Mouse (Mus musculus) erythroblast, adult 5-6 weeks (primary cell): ENCODE data around the gene Pcyox1. TPM values are rescaled to one million over a fixed set of nuclear protein-coding genes. Genes with fewer than 3 reads are reported as not detected.

Source experiments
- ATAC-seq: replicated peaks from 2 replicates; pipeline ENCODE4 v1.8.0; 2016; ENCODE audit warnings: moderate number of reproducible peaks, mild to moderate bottlenecking, moderate TSS enrichment, inconsistent platforms; ENCODE audit not compliant: poor library complexity, low FRiP score, severe bottlenecking
- total RNA-seq, 2 experiments: library from RNA; stranded (forward) in 1 of 2; stranded (reverse) in 1 of 2; fragments of 150-400 nt in 1 of 2; fragments of 200-764, 138-1000 nt in 1 of 2; gene quantifications; 2 replicates each; pipeline versions ENCODE4 v1.2.3 to v1.2.4; 2015 to 2017; ENCODE audit warnings: low replicate concordance in 2 of 2

Gene Pcyox1
- total RNA-seq (2015; ENCODE audit: low replicate concordance) (3.1 and 9.4 TPM in 2 replicates), total RNA-seq (2017; ENCODE audit: low replicate concordance) (14.9 and 22.7 TPM in 2 replicates)

DNA sequence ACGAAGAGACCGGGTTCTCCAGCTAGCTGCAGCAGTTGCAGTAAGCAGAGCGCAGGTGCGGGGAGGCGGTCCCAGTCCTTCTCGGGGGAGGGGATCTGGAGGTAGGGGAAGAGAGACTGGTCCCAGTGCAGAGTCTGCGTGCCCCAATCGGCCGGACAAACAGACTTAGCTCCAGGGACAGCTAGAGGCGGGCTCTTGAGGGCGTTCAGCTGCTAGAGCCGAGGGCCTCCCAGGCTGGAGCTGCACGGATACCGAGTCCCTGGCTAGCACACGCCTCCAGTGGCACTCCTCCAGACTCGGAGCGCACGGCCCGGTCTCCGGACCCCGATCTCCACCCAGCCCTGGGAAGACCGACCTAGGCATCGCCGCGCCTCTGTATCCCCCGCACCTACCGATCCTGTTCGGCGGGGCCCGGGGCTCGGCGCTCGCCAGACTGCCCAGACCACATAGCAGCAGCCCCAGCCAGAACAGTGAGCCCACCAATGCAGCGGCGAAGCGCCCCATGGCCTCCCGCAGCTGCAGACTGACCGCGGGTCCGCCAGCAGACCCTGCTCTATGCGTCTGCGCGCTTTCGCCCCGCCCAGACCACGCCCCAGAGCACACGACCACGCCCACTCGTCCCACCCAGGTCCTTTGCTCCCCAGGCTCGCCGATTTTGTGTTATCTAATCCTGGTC, at the start of gene Pcyox1:
Gene Pcyox1, minus strand, starts transcription at position 574 of the 676 bp plus-strand sequence.
- ATAC-seq: peak; percentile 84

DNA sequence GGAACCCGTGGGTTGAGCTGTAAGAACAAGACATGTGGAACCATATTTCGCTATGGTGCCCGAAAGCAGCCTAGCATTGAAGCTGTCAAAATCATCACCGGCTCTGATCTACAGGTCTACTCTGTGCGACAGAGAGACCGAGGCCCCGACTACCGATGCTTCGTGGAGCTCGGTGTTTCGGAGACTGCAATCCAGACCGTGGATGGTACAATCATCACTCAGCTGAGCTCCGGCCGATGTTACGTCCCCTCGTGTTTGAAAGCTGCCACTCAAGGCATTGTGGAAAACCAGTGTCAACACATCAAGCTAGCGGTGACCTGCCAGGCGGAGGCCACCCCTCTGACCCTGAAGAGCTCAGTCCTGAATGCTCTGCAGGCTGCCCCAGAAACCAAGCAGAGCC, 48.6 kb upstream of the Pcyox1 start:
- ATAC-seq: no peak

DNA sequence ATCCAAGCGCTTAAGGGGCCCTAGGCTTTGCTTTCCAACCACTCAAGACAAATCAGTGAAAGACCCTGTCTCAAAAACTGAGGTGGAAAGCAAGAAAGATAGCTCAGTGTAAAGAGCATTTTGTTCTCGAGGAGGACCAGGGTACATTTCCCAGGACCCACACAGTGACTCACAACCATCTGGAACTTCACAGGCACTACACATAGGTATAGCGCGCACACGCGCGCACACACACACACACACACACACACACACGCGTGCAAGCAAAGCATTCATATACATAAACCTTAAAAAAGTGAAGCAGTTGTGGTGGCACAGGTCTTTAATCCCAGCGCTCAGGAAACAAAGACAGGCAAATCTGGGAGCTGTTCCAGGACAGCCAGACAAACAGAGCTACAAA, 44.6 kb upstream of the Pcyox1 start:
- ATAC-seq: no peak

DNA sequence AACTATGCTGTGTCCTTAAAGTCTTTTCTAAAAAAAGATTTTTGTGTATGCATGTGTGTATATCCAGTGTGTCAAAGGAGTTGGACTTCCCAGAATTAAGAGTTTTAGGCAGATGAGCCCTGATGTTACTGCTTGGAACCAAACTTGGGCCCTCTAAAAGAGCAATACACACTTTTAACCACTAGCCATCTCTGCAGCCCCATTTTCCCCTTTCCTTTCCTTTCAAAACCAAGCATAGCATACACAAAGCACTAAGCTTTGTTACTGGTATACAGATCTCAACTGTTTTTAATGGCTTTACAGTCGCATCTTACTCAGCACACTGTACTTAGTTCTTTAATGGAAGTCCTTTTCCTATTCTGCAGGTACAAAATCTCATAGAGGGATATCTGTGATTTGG, 42.6 kb upstream of the Pcyox1 start:
- no peak for ATAC-seq

DNA sequence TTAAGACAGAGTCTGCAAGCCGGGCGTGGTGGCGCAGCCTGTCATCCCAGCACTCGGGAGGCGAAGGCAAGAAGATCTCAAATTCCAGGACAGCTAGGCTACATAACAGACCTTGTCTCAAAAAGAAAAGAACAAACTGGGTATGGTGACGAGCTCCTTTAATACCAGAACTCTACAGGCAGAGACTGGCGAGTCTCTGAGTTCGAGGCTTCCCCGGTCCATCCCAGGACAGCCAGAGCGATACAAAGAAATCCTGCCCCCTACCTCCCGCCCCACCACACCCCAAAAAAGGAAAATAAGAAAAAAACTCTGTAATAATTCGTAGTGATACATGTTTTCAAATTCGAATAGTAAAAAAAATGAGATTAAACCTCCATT, 42.2 kb upstream of the Pcyox1 start:
- no peak for ATAC-seq

DNA sequence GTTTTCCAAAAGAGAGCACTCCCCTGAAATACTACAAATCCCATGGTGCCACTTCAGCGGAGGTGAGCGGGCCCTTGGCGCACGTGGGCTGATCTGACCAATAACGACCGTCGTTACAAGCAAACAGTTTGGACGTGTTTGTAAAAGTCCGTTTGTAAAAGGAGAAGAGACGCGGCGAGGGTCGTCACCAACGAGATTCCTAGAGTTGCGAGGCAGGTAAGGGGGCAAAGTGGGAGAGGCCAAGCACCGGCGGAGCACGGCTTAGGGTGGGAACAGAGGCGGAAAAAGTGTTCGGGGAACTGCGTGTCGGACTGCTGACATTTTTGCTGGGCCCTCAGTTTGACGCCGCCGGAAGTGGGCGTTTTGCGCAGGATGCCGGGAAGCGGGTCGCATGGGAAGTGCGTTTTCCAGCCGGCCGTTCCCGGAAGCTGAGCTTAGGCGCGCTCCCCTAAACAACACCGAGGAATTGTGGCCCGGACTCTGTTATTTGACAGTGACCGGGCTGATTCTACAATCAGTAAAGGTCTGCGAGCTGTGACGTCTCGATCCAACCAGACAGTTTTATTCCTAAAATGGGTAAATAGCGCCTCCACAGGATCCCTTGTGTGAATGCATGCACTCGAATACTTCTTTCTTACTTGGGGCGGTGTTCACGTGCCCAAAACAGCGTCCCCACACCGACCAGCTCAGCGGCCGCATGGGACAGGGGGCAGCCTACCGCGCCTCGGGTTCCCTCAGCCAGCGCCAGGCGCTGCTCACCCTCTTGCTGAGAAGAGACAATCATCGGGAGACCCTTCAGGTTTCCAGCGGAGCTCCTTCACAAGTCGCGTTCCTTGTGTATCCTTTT, 41.5 kb upstream of the Pcyox1 start, which contains the start of gene C87436:
Gene C87436, plus strand, starts transcription at position 103 of the 847 bp plus-strand sequence.
- ATAC-seq: peak; percentile 93

DNA sequence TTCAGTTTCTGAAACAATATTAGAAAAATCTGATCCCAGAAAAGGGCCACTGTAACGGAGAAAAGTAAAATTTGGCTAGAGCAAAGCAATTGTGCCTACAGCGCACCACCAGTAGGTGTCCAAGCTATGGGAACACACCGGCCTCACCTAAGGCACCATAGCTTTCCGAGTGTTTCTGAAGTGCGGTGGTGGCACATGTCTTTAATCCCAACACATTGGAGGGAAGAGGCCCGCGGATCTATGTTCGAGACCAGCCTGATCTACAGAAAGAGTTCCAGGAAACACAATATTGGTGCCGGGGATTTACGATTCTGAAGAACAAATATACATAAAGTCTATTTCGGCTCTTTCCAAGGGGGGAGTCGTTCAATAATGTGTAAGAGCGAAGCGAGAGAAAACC, 40.8 kb upstream of the Pcyox1 start:
- ATAC-seq: peak; percentile 69

DNA sequence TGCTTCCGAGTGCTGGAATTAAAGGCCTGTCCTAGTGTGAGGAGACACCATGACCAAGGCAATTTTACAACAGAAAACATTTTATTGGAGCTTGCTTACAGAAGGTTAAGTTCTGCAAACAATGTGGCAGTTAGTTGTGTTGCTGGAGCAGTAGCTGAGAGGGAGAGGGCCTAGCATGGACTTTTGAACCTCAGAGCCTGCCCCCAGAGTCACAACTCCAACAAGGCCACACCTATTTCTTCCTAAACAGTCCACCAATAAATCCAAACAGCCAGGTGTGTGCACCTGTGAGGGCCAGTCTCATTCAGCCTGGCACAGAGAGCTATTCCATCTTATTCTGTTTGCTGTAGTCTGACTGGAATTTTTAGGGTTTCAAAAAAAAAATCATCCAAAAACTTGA, 36.7 kb upstream of the Pcyox1 start:
- ATAC-seq: no peak

DNA sequence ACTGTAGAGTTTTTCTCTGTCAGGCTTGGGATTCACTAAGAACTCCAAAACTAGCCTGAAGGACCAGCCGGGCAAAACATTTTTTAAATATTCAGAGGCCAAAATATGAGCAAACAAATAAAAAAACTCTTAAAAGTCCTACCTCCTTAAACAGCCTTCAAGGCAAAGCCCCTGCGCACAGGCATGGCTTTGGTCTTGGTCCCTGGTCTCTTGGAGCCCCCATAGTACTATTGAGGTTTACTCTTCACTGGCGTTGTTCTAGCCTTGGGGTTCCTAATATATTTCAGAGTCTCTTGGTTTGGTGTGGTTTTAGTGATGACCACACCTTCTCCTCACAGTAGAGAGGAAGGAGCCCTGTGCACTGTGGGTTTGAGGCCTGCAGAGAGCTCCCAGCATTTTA, 34.6 kb upstream of the Pcyox1 start:
- ATAC-seq: no peak

DNA sequence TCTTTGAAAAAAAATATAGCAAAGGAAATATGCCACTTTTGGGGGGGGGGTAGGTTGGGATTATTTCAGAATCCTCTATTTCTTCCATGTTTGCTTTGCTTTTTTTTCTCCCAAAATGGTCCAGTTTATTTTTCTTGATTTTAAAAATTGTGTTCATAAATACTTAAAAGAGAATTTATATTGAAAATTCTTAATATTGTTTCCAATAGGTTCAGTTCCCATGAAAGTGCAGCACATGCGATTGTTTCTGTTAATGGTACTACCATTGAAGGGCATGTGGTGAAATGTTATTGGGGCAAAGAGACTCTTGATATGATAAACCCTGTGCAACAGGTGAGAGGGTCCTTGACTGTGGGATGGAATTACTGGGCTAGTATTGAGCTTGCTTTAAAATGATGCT, 29.4 kb upstream of the Pcyox1 start, which contains the start of gene Gm44790:
Gene Gm44790, plus strand, starts transcription at position 301 of the 400 bp plus-strand sequence.
- ATAC-seq: no peak

DNA sequence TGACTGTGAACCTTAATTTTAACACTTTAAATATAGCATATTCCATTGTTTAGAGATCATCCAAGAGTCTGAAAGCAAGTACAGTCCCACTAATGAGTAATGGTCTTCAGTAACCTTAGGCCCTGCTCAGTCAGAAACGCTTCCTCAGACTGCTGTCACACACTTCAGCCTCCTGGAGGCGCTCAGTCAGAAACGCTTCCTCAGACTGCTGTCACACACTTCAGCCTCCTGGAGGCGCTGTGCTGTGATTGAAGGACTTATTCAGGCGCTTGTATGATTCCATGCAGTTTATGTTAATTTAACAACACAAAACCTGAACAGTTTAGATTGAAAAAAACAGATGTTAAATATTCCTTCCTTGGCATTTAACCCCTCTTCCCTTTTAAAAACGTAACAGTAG, 23.5 kb upstream of the Pcyox1 start:
- no peak for ATAC-seq

DNA sequence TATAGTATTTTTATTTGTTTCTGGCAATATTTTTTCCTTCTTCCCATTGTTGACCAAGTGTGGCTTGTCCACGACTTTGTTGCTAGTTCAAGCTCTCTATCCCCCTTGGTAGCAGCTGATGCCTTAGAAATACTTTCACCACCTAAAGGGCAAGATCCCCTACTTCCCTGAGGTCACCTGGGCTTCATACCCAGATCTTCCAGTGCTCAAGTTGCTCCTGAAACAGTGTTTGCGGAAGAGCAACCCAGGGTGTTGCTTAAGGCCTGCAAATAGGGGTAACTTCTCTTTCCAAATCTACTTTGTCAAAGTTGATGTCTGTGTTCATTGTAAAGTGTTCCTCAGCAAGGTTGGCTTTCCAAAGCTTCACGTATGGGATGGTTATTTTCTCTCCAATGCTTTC, 22.3 kb upstream of the Pcyox1 start:
- ATAC-seq: no peak

DNA sequence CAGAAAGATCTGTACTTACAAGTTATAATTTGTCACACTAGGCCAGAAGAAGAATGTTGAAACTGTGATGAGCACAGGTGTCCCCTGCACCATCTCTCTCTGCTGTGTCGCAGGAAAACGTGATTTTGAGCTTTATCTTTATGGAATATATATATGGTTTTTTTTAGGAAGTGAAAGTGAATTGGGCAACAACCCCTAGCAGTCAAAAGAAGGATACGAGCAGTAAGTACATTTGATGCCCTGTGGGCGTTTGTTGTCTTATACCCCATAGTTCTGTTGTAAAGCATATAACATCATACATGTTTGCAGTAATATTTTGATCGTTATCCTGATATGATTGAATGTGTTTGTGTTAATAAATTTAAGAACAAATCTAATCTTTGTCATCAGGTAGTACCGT, 21.8 kb upstream of the Pcyox1 start:
- ATAC-seq: no peak

DNA sequence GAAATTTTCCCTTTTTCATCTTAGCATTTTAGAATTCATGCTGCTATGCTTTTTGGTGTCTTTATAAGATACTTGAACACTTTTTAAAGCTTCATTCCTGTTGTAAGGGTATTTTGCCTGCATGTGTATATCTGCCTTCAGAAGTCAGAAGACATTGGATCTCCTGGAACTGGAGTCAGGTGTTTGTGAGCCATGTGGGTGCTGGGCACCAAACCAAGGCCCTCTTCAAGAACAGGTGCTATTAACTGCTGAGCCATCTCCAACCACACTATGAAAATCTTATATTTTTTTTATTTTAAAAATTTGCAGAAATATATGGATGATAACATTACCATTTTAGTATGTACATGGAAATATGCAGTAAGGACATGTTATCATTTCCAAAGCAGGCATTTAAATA, 9.4 kb upstream of the Pcyox1 start:
- no peak for ATAC-seq

DNA sequence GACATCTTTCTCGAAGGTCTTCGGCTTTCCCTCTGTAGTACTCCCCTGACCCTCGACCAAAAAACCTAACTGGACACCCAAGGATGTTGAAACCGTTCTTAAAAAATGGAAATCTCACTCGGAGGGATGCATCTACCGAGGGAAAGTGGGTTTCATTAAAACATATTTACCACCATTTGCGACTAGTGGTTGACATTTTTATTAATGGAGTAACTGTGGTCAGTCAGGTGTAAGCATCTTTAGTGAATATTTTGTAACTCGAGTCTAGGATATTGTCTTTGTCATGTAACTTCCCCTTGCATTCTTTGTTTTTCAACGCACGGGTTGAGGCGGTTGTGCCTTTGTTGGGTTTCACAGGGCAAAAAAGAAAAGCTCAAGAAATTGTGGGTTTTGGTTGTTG, 8.0 kb upstream of the Pcyox1 start:
- ATAC-seq: no peak

DNA sequence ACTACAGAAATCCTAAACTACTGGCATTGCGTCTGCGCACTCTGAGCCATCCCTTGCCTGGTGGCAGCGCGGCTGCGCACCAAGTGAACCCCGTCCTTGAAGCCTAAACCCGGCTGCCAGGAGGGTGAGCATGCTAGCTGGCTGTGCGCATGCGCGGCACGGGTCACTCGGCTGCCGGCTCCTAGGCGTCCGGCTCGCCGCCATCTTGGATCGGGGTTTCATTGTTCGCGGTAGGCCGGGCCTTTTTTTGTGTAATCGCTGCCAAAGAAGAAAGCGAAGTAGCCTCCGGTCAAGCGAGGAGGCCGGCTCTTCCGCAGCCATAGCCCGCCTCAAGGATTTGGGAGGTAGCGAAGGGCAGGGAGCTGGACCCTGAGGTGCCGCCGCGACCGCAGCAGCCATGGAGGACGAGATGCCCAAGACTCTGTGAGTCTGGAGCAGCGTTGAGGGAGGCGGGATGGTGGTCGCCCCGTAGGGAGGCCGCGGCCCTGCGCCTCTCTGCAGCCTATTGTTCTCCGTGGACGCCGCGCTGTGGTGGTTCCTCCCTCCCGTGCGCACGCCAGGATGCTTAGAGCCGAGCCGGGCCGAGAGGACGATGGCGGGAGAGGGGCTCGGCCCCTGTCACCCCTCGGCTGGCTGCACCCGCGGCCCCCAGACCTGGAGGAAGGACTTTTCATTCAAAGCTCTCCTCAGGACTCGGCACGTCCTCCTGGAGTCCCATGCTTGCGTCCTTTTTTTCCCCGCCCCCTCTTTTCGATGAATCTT, 7.3 kb upstream of the Pcyox1 start, which contains the start of gene Tia1:
Gene Tia1, plus strand, starts transcription at position 120 of the 762 bp plus-strand sequence.
- peak; percentile 96 for ATAC-seq

DNA sequence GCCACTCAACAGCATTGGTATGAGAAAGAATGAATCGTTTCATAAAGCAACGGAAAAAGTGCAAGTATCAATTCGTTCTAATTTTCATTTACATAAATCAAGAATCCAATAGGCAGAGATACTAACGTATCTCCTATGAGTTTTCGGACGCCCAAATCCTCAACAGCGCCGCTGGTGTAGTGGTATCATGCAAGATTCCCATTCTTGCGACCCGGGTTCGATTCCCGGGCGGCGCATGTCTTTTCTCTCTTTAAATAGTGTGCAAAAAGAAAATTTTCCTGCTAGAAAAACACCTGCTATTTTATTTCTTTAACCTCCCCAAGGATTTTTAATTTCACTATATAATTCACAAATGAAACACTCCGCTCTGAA, 6.8 kb upstream of the Pcyox1 start:
- peak; percentile 68 for ATAC-seq

DNA sequence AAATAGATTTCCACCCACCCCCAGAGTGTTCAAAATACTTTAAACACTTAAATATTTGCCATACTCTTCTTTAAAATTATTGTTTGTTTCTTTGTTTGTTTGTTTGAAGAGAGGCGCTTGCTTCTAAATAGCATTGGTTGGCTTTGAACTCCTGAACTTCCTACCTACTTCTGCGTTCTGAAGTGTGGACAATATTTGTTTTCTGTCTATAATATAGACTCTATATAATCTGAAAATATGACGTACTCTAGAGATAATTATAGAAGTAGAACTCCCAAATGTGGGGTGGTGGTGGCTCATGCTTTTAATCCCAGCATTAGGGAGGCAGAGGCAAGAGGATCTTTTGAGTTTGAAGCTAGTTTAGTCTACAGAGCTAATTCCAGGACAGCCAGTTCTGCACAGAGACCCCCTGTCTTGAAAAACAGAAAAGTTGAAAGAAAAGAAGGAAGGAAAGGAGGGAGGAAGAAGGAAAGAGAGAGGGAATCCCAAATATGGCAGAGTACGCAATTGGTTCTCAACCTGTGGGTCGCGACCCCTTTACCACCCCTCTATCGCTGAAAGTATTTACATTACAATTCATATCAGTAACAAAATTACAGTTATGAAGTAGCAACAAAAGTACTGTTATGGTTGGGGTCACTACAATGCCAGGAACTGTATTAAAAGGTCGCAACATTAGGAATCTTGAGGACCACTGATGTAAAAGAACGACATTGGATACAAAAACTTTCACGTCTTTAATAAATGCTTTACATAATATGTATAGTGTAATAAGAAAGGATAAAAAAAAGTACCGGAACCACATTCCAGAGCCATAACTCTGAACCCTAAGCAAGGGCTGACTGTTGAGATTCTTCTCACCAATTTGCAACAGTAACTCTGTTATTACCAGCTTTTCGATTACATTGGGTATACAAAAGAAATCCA, 6.0 kb upstream of the Pcyox1 start:
- ATAC-seq: no peak

DNA sequence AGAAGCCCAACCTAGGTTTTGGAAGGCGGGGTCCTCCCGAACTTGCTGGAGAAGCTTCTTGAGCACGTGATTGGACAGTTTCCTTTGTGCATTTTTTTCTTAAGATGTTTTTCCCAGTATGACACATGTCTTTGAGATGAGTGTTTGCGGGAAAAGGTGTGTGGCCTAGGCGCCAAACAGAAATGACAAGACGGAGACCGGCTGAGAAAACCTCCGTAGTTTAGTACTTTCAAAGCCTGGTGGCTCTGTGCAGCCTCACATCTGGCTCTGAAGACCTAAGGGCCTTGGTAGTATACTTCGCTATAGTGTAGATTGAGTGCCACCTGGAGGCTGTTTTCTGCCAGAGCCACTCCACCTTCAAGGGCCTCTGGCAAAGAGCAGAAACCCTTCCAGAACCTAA, 4.0 kb upstream of the Pcyox1 start:
- peak; percentile 36; the same call in 1 of the 2 replicates for ATAC-seq
